ENCODE assay signal across 15 mouse cellular contexts in the genomic region with DNA sequence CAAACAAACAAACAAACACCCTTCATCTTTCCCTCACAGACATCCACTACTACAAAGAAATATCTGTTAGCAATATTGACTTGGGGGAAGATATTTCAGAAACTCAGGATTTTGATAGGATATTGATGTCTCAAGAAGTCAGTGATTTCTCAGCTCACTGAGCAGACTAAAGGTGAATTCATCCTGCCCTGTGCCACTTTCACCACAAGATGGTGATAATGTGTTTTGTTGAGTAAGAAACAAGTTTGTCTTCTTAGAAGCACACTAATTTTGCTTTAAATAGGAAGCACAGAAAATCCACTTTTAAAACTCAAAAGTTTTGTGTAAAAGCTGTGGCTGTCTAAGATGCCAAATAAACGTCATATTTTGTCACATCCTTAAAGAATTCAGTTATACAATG.
A peak's percentile ranks its signal among the peaks of the same experiment; 100 is the strongest.
DNase-seq lines count a peak whose midpoint lies in the region; ATAC-seq lines count a peak whose summit lies in the region.
"Had no signal": no experiment of that assay in that cellular context is flagged by ENCODE, and none has a peak within 500 bp of the region (broad histone marks: within the 10 kb centered on the region; RNA-seq: fewer than 3 reads in every experiment).

No protein-coding gene starts in this region.

- DNase-seq in embryo, embryonic 10.5 days (ENCODE audit: low spot score), result peak; percentile 2
- no peak for DNase-seq in embryo, embryonic 9.5 days (ENCODE audit: extremely low spot score)
- DNase-seq in kidney, adult 9 months, result peak; percentile 9
- no peak for DNase-seq in kidney, postnatal 25 days
- DNase-seq in right cerebral cortex, postnatal 10 days (ENCODE audit: low spot score in 2 of 2), result peak; percentile 31 to 38
- no peak for DNase-seq in right cerebral cortex, adult 18-20 months
- no peak for DNase-seq in frontal cortex, postnatal 25 days (ENCODE audit: low spot score in 2 of 2)
- DNase-seq: adrenal gland, postnatal 10 days; cerebellum, postnatal 10 days; heart, adult 18-20 months; liver; lung, adult 2 months; thymus, postnatal 14 days had no signal

- ATAC-seq in megakaryocyte progenitor cell, adult 5-6 weeks (replicated peaks; ENCODE audit: poor library complexity), result no peak
- ATAC-seq: midbrain, embryonic 16.5 days had no signal

Comparison
In these comparisons a context has a peak if more than half of its experiments do, and no peak if none do; other contexts are left out.
1. DNase-seq: peak in embryo, embryonic 10.5 days (single experiment), kidney, adult 9 months (single experiment) and right cerebral cortex, postnatal 10 days (2 of 2); none in embryo, embryonic 9.5 days (single experiment), kidney, postnatal 25 days (0 of 2), right cerebral cortex, adult 18-20 months (single experiment) and frontal cortex, postnatal 25 days (0 of 2).